Mouse (Mus musculus) heart, adult 2 months (tissue): ENCODE results near the gene Sppl3. TPM values are rescaled to one million over a fixed set of nuclear protein-coding genes. Genes with fewer than 3 reads are reported as not detected.
"Not testable (repeated sequence)": the region's sequence is repeated elsewhere in the genome, so short reads cannot be mapped to it uniquely, and the experiment has no call there.

Experiments
- DNase-seq, 2 experiments: peaks; one replicate each; pipeline ENCODE4 v3.0.0; 2021
- H3K27ac ChIP-seq: fragments of 200-600 bp; 2 replicates; pipeline ENCODE4 v1.8.1; 2022
- H3K27me3 ChIP-seq: fragments of 200-500 bp; 2 replicates; pipeline ENCODE4 v1.6.1; 2012; ENCODE audit warnings: mild to moderate bottlenecking, low read length, inconsistent platforms, mixed read lengths; ENCODE audit not compliant: control insufficient read depth, insufficient read depth
- H3K36me3 ChIP-seq: fragments of 200-500 bp; 2 replicates; pipeline ENCODE4 v1.6.1; 2012; ENCODE audit warnings: low read length, inconsistent platforms; ENCODE audit not compliant: control insufficient read depth, insufficient read depth
- H3K4me1 ChIP-seq: fragments of 200-500 bp; 2 replicates; pipeline ENCODE4 v1.6.1; 2011; ENCODE audit warnings: low read length; ENCODE audit not compliant: control insufficient read depth, insufficient read depth
- H3K4me3 ChIP-seq: fragments of 200-600 bp; 2 replicates; pipeline ENCODE4 v1.8.1; 2022
- H3K79me2 ChIP-seq: fragments of 200-500 bp; replicated peaks from 2 replicates; pipeline ENCODE4 v1.6.1; 2012; ENCODE audit warnings: mild to moderate bottlenecking, inconsistent platforms, low read length, moderate library complexity, mixed read lengths; ENCODE audit not compliant: control insufficient read depth, insufficient read depth
- H3K9ac ChIP-seq: fragments of 200-500 bp; 2 replicates; pipeline ENCODE4 v1.6.1; 2012; ENCODE audit warnings: low read depth, mild to moderate bottlenecking, control low read depth, inconsistent platforms, low read length, mixed read lengths
- CTCF ChIP-seq: fragments of 200-600 bp; IDR thresholded peaks from 2 replicates; pipeline ENCODE4 v1.8.1; 2022; ENCODE audit warnings: antibody characterized with exemption, mild to moderate bottlenecking, moderate library complexity
- EP300 ChIP-seq: fragments of 200-500 bp; IDR thresholded peaks from 2 replicates; pipeline ENCODE4 v1.6.1; 2011; ENCODE audit warnings: low read depth, low read length, control low read depth; ENCODE audit not compliant: insufficient read depth
- POLR2A ChIP-seq: fragments of 200-500 bp; IDR thresholded peaks from 2 replicates; pipeline ENCODE4 v1.6.1; 2011; ENCODE audit warnings: mild to moderate bottlenecking, low read depth, low read length, control low read depth; ENCODE audit not compliant: insufficient read depth
- WGBS: fragments of 180-500 bp; shearing (Covaris S2); methylation state at CpG from one replicate; pipeline ENCODE4 v1.1.7; 2018; 5-methylcytosine and 5-hydroxymethylcytosine counted together
- intact Hi-C: fragments of 180-260 bp; cut with DNase I; formaldehyde crosslinking; loops from one replicate; pipeline ENCODE4 v1.15.1; 2025
- polyA plus RNA-seq: library from polyadenylated mRNA; depleted of rRNA; stranded (reverse); fragments of >200 nt; gene quantifications from 2 replicates; pipeline ENCODE4 v1.2.3, GENCODE M21; 2012
- total RNA-seq, 2 experiments: library from RNA; stranded (reverse); gene quantifications; 2 replicates each; pipeline ENCODE4 v1.2.3; 2021

The Sppl3 gene
- total and polyA plus RNA-seq, 3 experiments, result 32.0 to 40.8 (median 32.2) TPM

DNA sequence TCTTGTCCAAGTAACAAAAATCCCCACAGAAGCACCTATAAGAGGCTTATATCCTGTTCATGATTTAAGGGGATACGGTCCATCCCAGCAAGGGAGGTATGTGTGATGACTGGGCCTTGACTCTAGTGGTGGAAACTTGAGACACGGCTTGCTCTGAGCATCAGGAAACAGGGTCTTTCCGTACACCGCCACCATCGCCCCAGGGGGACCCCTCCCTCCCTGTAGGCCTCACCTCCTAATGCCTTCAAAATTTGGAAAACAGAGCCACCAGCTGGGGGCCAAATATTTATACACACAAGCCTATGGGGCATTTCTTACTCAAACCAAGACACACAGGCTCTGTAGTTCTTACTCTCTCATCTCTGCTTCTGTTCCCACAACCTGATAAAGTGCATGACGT is 80.8 kb downstream of the Sppl3 start:
- H3K27ac ChIP-seq, result no peak overlapping the region
- H3K36me3 ChIP-seq, result no peaks in the 10 kb centered on the region
- H3K4me1 ChIP-seq, result no peaks in the 10 kb centered on the region
- 88% methylated on average over 6 of the region's 6 CpGs for WGBS
- no peak overlapping the region for H3K9ac ChIP-seq
- DNase-seq, result no peak
- no peak overlapping the region for H3K4me3 ChIP-seq
- no peaks in the 10 kb centered on the region for H3K27me3 ChIP-seq
- intact Hi-C loops, result no loop called here
- TF ChIP-seq CTCF (no peak), POLR2A (no peak), EP300 (no peak)
- H3K79me2 ChIP-seq, result peaks cover 4% of the 10 kb centered on the region; the same call in 1 of the 2 replicates

DNA sequence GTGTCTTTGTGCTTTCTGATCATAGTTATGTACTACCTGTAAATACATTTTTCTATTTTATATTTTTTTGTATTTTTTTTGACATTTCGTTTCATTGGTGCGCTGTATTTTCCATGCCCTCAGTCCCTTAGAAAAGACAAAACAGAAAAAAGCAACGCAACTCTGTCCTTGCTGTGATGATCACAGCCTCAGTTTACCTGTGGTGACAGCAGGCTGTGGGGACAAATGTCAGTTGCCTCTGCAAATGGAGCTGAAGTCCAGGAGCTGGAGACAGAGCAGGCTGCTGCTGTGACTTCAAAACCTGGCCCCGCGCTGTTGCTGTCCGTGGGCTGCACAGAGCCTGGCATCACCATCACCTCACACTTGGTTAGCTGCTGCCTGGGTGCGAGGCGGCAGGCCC is 87.3 kb downstream of the Sppl3 start, which contains the start of gene Gm10401:
Gm10401 (minus strand) TSS at position 101 of the 400 bp plus-strand sequence.
- 92% methylated on average over 8 of the region's 8 CpGs for WGBS
- TF ChIP-seq CTCF (no peak), POLR2A (no peak), EP300 (no peak)
- H3K27me3 ChIP-seq, result no peaks in the 10 kb centered on the region
- no peaks in the 10 kb centered on the region for H3K36me3 ChIP-seq
- H3K4me1 ChIP-seq, result no peaks in the 10 kb centered on the region
- no peak within 1 kb of the TSS for H3K9ac ChIP-seq
- H3K4me3 ChIP-seq, result no peak within 1 kb of the TSS
- intact Hi-C loops, result no loop called here
- no peak for DNase-seq
- H3K79me2 ChIP-seq, result no peaks in the 10 kb centered on the region
- H3K27ac ChIP-seq, result no peak within 1 kb of the TSS

DNA sequence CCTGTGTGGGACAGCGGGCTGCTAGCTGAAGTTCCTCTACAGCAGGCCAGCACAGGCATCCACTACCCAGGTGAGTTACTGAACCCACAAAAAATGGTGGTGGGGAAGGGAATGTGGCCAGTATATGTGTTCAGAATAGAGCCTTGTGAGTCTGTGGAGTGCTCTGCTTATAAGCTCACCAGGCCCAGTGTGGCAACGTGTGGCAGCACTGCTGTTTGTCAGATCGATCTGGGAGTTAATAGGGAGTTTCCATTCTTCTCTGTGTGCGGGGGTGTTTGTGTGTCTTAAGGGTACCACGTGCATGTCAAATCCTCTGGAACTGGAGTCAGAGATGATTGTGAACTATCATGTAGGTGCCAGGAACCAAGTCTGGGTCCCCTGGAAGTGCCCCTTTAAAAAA is 88.6 kb downstream of the Sppl3 start:
- intact Hi-C loops, result no loop called here
- Histone ChIP-seq H3K79me2 (no peaks in the 10 kb centered on the region), H3K9ac (no peak overlapping the region), H3K27ac (no peak overlapping the region), H3K36me3 (no peaks in the 10 kb centered on the region), H3K4me1 (no peaks in the 10 kb centered on the region), H3K27me3 (no peaks in the 10 kb centered on the region), H3K4me3 (no peak overlapping the region)
- 72% methylated on average over 5 of the region's 5 CpGs for WGBS
- no peak for DNase-seq
- TF ChIP-seq EP300, result no peak

- H3K79me2 ChIP-seq, result no peaks in the 10 kb centered on the region
- H3K27me3 ChIP-seq, result no peaks in the 10 kb centered on the region
- H3K36me3 ChIP-seq, result no peaks in the 10 kb centered on the region
- no peak for DNase-seq
- no peak overlapping the region for H3K27ac ChIP-seq
- intact Hi-C loops, result no loop called here
- no peak overlapping the region for H3K9ac ChIP-seq
- 63% methylated on average over 9 of the region's 9 CpGs for WGBS
- TF ChIP-seq CTCF (no peak), POLR2A (no peak), EP300 (no peak)
- H3K4me3 ChIP-seq, result no peak overlapping the region
- no peaks in the 10 kb centered on the region for H3K4me1 ChIP-seq
Measured at GRCm38 (mm10) chr5:115099991-115100390, 89.1 kb downstream of the Sppl3 start.

GRCm38 (mm10) chr5:115100473-115100872 is 89.5 kb downstream of the Sppl3 start:
- intact Hi-C loops, result no loop called here
- Histone ChIP-seq H3K4me1 (no peaks in the 10 kb centered on the region), H3K27me3 (no peaks in the 10 kb centered on the region), H3K79me2 (no peaks in the 10 kb centered on the region), H3K4me3 (no peak overlapping the region), H3K27ac (no peak overlapping the region), H3K36me3 (no peaks in the 10 kb centered on the region), H3K9ac (no peak overlapping the region)
- TF ChIP-seq CTCF, result no peak
- TF ChIP-seq EP300, result no peak
- TF ChIP-seq POLR2A, result no peak
- WGBS, result 79% methylated on average over 6 of the region's 6 CpGs
- DNase-seq, result no peak

DNA sequence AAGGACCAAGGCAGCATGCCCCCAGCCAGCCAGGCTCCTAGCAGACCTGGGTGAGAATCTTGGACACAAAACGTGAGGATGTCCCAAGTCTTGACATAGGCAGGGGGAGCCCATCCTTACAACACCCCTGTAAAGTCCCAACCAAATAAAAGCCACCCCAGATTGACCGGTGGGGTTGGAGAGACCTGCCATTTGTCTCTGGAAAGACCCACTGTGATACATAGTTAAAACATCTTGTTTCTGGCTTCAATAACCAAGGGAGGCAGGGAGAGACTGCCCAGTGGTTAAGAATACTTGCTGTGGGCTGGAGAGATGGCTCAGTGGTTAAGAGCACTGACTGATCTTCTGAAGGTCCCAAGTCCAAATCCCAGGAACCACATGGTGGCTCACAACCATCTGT is 91.3 kb downstream of the Sppl3 start:
- no peaks in the 10 kb centered on the region for H3K4me1 ChIP-seq
- H3K9ac ChIP-seq, result no peak overlapping the region
- DNase-seq, result no peak
- intact Hi-C loops, result no loop called here
- TF ChIP-seq POLR2A (no peak), CTCF (no peak), EP300 (no peak)
- H3K36me3 ChIP-seq, result no peaks in the 10 kb centered on the region
- no peak overlapping the region for H3K27ac ChIP-seq
- H3K79me2 ChIP-seq, result no peaks in the 10 kb centered on the region
- WGBS, result 97% methylated on average over 2 of the region's 2 CpGs
- H3K27me3 ChIP-seq, result no peaks in the 10 kb centered on the region
- H3K4me3 ChIP-seq, result no peak overlapping the region

- H3K27me3 ChIP-seq, H3K9ac ChIP-seq, H3K36me3 ChIP-seq, H3K4me3 ChIP-seq, H3K79me2 ChIP-seq, DNase-seq, H3K27ac ChIP-seq, intact Hi-C loops, H3K4me1 ChIP-seq: not testable (repeated sequence)
- 96% methylated on average over 23 of the region's 23 CpGs for WGBS
Measured at GRCm38 (mm10) chr5:115103253-115103652, 92.3 kb downstream of the Sppl3 start.
